Mouse (Mus musculus) C2C12 (cell line): ENCODE data around the gene Npat.

ENCODE experiments used
- CEBPB ChIP-seq: IDR thresholded peaks from one replicate; pipeline ENCODE4 v1.6.1; 2011; ENCODE audit warnings: low read depth, mild to moderate bottlenecking, control low read depth, moderate library complexity
- CTCF ChIP-seq: IDR thresholded peaks from one replicate; pipeline ENCODE4 v1.5.1; 2011; ENCODE audit not compliant: control insufficient read depth, insufficient read depth, insufficient read length
- FOSL1 ChIP-seq: IDR thresholded peaks from one replicate; pipeline ENCODE4 v1.8.0; 2011; ENCODE audit warnings: mild to moderate bottlenecking, low read length; ENCODE audit not compliant: poor library complexity, insufficient read depth, severe bottlenecking
- MAX ChIP-seq: IDR thresholded peaks from one replicate; pipeline ENCODE4 v1.6.1; 2011; ENCODE audit warnings: mild to moderate bottlenecking, control low read depth
- MYOD1 ChIP-seq: IDR thresholded peaks from one replicate; pipeline ENCODE4 v1.6.1; 2011; ENCODE audit warnings: low read depth; ENCODE audit not compliant: control insufficient read depth, insufficient read length
- MYOG ChIP-seq: IDR thresholded peaks from one replicate; pipeline ENCODE4 v1.6.1; 2011; ENCODE audit not compliant: control insufficient read depth, insufficient read length; ENCODE audit errors: extremely low read depth
- USF1 ChIP-seq: IDR thresholded peaks from one replicate; pipeline ENCODE4 v1.6.1; 2011; ENCODE audit warnings: low read depth, mild to moderate bottlenecking, control low read depth, moderate library complexity

DNA sequence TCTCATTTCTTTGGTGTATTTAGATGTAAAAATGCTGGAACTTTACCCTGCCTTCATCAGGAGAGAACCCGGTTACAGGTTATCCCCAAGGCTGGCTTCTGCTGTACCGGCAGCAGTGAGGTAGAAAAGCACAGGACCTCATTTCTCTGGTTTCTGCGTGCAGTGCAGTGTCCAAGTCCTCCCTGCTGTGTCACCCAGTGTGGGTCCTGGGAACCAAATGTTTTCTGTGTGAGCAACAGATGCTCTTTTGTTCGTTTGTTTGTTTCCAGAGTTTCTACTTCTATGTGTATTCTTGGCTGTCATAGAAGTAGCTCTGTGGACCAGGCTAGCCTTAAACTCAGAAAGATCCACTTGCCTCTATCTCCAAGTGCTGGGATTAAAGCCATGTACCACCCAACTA lies 45.0 kb downstream of the Npat start:
- TF ChIP-seq USF1 (no peak), CTCF (no peak), MYOG (no peak), FOSL1 (no peak), CEBPB (no peak), MYOD1 (no peak), MAX (no peak)
